Mouse (Mus musculus): ENCODE data around the gene Gmcl1. TPM values are rescaled to one million over a fixed set of nuclear protein-coding genes. Genes with fewer than 3 reads are reported as not detected.

The Gmcl1 gene
- 4.4 and 9.0 TPM in 2 replicates for total RNA-seq (2015; ENCODE audit: low replicate concordance)
- 4.9 and 5.4 TPM in 2 replicates for total RNA-seq (2017; ENCODE audit: low replicate concordance)

DNA sequence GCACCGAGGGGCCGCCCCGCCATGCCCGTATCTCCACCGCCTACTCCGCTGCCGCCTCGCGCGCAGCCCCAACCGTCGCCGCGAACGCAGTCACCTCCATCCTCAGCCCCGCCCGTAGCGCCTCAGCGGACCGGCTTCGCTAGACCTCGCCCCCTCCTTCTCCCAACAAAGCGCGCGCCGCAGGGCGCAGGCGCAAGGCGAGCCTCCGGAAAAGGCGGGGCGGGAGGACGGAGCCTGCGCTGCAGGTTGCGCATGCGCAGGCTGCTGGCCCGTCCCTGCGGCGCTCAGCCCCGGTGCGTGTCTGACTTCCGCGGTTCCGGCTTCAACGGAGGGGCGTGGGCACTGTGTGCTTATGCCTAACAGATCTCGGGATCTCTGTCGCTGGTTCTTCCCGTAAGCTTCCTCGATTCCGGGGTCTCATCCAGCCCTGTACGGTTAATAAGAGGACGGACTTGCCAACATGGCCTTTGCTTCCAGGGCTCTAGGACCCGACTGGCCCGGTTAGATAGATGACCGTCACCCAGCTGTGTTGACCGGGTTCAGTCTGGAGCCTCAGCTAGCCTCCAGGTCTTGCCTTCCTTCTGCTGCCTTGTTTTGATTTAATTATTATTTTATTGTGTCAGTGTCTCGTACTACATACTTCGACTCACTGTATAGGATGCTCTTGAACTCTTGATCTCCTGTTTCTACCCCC lies at the start of gene Gmcl1:
Gene Gmcl1, minus strand, starts transcription at position 201 of the 694 bp plus-strand sequence.
- ATAC-seq (replicated peaks; ENCODE audit: low FRiP score, poor library complexity, severe bottlenecking), result peak; percentile 93

DNA sequence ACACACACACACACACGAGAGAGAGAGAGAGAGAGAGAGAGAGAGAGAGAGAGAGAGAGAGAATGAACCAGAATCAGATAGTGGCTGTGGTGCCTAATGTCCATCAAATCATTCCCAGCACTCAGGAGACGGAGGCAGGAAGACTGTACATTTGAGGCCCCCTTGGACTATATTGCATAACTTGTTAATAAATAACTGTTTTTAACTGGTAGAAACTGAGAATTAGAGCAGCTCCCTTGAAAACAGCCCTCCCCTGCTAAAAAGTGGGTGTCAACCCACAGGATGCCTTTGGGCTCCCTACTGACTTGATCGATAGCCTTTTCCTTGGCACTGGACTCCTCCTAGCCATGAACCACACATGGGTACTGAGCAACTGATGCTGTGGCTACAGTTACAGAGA lies 49.2 kb upstream of the Gmcl1 start:
- no peak for ATAC-seq (replicated peaks; ENCODE audit: low FRiP score, poor library complexity, severe bottlenecking)

DNA sequence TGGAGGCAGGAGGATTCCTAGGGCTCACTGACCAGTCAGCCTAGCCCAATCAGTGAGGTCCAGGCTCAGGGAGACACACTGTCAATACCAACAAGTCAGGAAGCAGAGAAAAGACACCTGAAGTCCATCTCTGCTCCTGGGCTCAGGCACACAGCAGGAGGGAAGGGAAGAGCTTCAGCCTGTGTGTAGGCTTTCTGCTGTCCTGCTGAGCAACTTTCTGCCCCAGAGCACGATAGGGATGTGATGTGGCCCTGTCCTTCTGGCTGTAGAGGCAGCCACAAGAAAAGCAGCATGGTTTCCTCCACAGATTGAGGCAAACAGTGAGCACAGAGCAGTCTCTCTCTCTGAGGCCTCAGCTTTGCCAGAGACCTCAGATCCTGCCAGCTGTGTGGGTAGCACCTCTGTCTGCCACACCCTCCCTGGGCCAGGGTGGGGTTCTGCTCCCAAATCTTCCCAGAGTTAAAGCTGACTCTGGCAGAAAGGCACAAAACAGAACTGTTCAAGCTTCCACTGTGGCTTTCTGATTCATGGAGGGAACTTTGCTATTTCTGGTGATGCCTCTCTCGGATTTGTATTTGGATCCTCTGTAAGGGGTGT lies 48.3 kb upstream of the Gmcl1 start:
- no peak for ATAC-seq (replicated peaks; ENCODE audit: low FRiP score, poor library complexity, severe bottlenecking)

DNA sequence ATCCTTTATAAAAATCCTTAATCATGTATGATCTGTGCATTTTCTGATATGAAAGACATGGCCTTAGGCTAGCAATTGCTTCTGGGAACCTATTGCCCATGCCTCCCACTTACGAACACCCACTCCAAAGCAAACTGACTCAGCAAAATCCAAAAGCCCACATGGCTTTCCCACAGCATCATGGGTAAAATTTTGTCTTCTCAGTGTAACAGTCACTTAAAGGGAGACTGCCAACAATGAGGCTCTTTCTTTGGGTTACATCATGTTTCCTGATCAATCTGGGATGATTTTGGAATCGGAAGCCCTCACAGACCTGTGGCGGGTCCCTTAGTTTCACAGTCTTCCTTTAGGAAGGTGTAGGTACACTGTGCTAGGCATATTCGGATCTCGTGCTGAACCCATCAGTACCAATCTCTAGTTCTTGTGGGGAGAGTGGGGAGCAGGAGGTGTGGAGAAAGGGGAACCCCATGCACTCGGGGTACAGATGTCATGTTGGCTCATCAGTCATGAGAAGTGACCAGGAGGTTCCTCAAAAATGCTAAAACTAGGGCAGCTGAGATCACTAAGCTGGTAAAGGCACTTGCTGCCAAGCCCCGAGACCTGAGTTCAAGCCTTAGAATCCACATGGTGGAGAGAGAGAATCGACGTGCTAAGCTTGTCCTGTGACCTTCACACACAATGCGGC lies 45.9 kb upstream of the Gmcl1 start:
- ATAC-seq (replicated peaks; ENCODE audit: low FRiP score, poor library complexity, severe bottlenecking), result no peak

DNA sequence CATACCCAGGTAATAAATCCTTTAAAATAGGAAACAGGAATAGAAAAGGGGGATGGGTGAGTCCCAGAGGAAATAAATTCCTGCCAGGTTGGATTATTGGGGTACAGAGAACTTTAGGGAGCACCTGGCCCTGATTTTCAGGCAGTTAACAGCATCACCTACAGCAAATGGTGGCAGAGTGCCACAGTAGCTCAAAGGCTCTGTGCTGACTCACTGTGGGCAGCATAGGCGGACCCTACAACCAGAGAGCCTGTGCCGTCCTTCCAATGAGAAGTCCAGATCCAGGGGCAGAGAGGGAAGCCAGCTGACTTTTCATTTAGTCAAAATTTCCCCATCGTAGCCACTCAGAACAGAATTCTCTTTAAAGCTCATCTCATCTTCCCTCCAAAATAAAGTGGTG lies 44.0 kb upstream of the Gmcl1 start:
- ATAC-seq (replicated peaks; ENCODE audit: low FRiP score, poor library complexity, severe bottlenecking), result no peak

DNA sequence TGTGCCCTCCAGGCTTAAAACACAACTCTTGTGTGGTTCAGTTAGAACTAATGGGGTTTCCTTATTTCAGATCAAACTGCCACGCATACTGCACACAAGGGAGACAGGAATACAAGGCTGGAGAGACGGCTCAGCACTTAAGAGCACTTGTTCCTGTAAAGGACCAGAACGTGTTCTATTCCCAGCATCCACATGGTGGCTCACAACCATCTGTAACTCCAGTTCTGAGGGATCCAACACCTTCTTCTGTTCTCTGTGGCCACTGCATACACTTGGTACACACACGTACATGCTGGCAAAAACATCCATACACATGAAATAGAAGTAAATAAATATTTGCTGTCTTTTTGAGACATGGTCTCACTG lies 43.5 kb upstream of the Gmcl1 start:
- no peak for ATAC-seq (replicated peaks; ENCODE audit: low FRiP score, poor library complexity, severe bottlenecking)

DNA sequence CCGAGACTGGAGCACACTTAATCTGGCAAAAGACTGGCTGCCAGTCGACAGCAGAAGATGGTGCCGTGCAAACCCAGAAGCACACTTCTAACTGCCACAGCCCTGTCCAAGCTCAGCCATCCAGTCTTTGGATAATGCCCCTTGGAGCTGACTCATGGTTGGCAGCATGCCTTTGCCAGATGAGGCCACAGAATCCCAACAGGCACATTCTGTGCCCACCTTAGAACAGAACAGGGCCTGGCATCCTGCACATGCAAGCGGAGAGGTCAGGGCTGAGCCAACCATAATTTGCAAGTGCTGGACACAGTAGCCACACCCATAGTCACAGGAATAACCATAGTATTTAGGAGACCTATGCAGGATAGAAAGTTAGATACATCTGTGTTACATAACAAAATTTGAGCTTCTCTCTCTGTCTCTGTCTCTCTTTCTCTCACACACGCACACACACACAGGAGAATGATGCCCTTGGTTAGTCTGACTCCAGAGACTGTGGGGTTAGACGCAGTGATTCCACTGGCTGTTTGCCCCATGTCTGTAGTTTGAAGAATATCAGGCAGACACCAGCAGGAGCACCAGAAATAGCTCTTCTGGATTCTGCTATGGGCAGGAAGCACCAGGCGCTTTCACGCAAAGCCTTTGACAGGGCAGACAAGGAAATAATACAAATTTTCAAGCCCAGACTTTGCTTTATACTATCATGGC lies 43.0 kb upstream of the Gmcl1 start:
- ATAC-seq (replicated peaks; ENCODE audit: low FRiP score, poor library complexity, severe bottlenecking), result no peak

DNA sequence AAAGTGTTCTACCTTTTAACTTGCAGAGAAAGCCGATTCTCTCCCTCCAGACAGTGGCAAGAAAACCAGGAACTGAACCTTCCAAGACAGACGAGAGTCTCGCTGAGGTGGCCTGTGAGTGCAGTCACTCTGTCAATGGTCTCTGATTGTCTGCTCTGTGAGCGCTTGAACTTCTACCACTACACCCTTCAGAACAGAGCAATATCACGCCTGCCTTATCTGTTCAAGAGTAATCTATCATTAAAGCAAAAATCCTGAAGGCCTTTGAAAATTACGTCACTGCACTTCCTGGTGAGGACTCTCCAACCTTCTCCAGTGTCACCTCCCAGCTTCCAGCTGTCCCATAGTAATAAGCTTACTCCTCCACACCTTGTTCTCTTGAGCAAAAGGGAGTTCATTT lies 41.8 kb upstream of the Gmcl1 start:
- ATAC-seq (replicated peaks; ENCODE audit: low FRiP score, poor library complexity, severe bottlenecking), result no peak

DNA sequence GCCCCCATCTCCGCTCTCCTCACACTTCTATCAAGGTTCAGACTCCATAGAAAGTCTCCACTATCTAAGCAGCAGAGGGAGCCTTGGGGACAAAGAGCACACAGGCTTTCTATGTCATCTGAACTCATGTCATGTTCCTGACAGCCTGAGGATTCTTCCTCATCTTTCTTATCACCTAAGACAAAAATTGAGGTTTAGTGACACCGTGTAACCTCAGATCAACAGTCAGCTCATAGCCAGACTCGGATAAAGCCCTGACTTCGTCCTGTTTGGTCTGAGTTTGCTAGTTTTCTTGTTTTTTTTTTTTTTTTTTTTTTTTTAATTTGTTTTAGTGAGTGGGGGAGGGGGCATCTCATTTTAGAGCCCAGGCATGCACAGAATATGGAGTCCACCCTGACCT lies 40.6 kb upstream of the Gmcl1 start:
- ATAC-seq (replicated peaks; ENCODE audit: low FRiP score, poor library complexity, severe bottlenecking), result no peak

DNA sequence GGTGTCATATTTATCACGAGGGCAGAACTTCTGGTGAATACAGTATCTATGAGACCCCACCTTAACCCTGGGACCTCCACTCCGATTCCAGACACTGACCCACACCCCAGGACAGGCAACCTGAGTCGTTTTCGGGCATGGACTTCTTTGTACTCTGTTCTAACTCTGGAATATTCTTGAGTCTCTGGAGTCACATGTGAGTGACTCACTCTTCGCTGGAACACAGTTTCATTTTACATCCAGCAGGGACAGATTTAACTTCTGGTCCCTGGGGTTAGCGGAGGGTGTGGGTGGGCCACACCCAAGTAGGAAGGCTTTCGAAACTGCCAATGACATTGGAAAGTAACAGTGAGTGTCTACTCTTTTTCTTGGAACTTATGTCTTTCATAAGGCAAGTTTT lies 39.4 kb upstream of the Gmcl1 start:
- ATAC-seq (replicated peaks; ENCODE audit: low FRiP score, poor library complexity, severe bottlenecking), result no peak

DNA sequence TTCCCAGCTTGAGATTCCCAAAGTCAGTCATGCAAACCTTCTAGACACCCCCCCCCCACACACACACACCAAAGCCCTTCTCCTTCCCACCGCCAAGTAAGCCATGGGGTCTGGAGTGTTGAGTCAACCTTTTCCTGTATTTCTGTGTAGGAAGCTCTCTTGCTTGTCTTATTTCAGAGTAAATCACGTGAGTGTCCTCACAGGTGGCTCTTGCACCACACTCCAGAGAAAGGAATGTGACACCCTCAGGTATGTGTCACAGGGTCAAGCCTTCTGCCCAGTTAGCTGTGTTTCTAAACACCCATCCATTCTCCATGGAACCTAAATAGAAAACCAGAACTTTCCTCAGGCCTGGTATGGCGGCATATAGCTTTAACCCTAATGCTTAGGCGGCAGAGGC lies 35.8 kb upstream of the Gmcl1 start:
- no peak for ATAC-seq (replicated peaks; ENCODE audit: low FRiP score, poor library complexity, severe bottlenecking)

DNA sequence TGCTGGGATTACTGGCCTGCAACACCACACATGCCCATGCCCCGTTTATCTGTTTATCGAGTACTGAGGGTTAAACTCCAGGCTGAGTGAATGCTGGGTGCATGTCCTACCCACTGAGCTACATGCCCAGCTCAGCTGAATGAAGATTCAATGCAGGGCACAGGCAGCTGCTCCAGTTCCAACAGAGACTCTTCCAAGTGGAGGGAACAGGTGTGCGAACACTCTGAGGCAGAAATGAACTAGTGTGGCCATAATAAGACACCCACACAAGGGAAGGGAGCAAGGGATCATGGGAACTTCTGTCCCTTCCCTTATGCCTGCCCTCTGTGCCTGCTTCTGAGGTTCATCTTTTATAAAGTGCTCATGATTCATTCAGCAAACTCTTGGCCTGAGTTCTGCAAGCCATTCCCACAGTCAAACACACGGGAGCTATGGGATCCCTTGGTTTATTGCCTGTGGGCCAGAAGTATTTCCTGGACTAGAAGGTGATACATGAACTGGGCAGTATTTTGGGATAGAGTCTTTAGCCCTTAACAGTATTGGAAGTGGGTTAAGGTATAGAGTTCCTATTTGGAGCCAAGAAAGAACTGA lies 35.1 kb upstream of the Gmcl1 start:
- no peak for ATAC-seq (replicated peaks; ENCODE audit: low FRiP score, poor library complexity, severe bottlenecking)

DNA sequence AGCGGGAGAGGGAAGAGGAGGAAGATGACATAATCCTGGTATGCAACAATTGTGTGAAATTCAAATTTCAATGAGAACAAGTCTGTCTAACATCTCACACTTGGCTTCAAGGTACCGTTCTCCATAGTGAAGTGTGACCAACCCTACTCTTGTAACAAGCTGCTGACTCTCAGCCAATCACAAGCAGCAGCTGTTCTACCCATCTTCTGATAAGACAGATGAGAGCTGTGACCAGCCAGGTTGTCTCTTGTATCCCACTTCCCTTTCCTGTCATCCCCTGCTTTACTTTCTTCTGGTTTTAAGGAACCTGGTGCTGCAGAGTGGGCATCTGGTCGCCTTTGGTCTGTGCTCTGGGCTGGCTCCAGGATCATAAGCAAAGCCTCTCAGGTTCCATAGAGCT lies 34.3 kb upstream of the Gmcl1 start:
- no peak for ATAC-seq (replicated peaks; ENCODE audit: low FRiP score, poor library complexity, severe bottlenecking)

DNA sequence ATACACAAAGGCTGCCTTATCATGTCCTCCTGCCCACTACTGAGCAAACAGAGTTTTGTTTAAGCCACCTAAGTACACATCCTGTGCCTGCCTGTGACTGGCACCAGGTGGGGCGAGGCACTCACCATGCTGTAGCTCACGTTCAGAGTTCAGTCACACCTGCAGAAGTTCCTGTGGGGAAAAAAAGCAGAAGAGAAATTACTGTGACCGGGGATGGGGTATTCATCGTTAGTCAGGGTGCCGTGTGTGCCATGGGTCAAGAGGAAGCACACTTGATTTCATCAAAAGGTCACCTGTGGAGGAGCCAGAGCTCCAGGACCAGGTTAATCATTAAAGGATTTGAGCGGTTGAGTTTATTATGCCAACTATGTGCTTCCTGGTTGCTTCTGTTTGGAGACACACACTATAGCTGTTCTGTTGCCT lies 32.5 kb upstream of the Gmcl1 start:
- no peak for ATAC-seq (replicated peaks; ENCODE audit: low FRiP score, poor library complexity, severe bottlenecking)

DNA sequence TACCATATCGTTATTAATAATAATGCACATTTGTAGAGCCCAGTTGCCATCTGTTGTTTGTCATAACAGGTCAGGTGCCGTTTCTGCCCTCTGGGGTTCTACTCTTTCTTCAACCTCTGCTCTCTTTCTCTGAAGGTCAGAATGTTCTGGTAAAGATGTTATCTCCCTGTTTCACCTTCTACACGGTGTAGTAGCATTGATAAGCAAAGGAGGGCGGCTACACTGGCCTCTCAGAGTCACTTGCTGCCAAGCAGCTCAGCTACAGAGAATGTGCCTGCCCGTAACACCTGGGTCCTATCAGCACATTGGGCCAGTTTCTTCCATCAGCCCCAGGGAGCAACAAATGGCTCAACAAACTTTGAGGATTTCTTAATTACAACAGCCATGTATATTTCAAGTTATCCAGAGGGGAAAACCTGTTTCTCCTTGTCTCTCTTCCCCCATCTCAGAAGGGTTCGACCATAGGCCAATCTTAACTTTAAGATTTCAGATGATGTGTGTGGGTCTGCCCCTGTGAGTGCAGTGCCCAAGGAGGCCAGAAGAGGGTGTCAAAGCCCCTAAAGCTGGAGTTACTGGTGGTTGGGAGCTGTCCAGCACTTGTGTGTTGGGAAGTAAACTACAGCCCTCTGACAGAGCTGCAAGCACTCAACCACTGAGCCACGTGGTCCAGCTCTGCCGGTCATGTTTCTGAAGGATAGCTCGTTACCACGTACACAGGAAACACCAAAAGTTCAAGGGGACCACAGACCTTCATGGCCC lies 21.1 kb upstream of the Gmcl1 start:
- ATAC-seq (replicated peaks; ENCODE audit: low FRiP score, poor library complexity, severe bottlenecking), result no peak

DNA sequence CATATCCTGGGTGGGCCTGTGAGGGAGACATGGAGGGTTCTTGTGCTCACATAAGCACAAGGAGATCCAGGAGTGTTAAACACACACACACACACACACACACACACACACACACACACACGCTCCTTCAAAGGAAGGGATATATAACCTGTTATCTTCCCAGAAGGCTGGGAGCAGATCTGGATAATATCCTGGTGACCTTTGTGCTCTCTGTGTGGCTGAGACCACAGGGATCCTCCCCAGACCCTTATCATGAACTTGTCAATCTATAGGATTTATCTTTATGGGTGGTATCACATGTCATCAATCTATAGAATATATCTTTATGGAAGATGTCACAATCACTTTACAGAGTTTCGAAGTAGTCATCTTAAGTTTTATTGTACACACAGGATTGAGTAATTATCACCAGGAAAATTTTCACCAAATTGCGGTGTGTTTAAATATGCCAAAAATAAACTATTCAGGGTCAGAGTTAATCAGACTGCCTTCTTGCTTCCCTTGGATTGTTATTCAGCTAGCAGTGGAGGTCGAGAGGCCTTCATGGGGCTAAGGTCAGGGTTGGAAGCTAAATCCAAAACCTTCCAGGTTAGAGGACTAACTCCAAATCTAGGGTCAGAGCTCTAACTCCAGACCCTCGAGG lies 19.8 kb upstream of the Gmcl1 start:
- no peak for ATAC-seq (replicated peaks; ENCODE audit: low FRiP score, poor library complexity, severe bottlenecking)

DNA sequence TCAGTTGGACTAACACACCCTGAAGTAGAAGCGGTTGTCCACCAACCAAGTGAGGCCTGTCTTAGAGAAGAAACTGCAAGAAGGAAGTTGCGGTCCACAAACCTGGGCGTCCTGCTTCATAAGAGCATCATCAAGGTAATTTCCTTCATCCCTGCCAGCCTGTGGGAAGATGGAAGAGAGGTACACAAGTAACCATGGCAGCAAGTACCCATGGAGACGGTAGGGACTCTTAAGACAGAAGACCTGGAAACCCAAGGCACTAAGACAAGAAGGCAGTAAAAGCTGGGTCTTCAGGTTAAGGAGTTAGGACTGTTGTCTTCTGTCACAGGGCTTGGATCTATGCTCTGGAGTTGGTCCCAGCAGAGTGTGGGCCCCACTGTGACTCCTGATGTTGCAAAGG lies 17.8 kb upstream of the Gmcl1 start:
- no peak for ATAC-seq (replicated peaks; ENCODE audit: low FRiP score, poor library complexity, severe bottlenecking)

DNA sequence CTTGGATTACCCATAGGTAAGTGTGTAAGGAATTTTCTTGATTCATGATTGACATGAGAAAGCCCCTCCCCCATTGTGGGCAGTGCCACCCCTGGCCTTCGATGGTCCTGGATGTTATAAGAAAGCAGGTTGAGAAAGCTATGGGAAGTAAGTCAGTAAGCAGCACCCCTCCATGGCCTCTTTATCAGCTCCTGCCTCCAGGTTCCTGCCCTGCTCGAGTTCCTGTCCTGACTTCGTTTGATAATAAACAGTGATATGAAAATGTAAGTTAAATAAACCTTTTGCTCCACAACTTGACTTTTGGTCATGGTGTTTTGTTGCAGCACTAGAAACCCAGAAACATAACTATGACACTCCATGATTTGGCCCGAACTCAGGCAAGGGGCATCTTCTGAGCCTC lies 16.6 kb upstream of the Gmcl1 start:
- ATAC-seq (replicated peaks; ENCODE audit: low FRiP score, poor library complexity, severe bottlenecking), result no peak

DNA sequence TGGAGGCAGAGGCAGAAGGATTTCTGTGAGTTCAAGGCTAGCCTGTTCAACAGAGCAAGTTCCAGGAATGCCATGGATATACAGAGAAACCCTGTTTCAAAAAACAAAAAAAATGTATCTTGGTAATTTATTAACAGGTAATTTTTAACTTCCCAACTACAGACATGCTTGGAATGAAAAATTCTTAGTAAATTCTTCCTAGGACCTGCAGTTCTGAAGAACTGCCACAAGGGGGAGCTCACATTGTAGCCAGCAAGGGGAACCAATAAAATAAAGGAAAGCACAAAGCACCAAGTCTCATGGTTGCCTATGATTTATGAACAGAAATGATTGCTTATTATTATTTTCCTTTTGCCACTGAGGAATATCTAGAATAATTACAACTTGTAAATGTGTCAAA lies 14.0 kb upstream of the Gmcl1 start:
- peak; percentile 54; the same call in 1 of the 2 replicates for ATAC-seq (replicated peaks; ENCODE audit: low FRiP score, poor library complexity, severe bottlenecking)
